Mouse (Mus musculus): ENCODE results near the gene Tiam1.

DNA sequence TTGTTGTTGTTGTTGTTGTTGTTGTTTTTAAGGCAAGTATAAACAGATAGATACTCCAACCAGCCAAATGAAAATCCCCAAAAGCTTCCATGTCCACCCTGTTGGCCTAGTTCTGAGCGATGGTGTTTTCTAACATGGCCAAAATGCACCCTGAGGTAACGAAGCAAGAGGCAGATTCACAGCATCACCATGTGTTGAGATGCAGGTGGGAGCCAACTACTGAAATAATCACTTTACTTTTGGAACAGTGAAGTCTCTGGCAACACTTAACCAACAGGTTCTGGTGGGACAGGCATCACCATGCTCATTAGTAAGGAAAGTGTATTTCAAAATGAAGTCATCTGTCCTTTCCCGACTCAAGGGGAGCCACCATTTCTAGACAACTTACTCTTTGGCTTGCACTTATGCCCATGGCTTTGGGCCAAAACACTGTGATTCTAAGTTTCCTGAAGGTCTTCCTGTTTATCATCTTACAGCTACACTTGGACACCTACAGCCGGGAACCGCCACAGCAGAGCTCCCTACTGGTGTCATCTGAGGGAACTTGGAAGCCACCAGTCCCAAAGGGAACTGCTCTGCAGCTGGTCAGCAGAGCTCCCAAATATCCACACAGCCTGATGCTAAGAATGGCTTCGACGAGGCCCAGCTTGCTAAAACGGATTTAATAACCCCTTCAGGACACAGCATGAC, 230.7 kb downstream of the Tiam1 start:
- TF ChIP-seq POLR2A (IDR thresholded peaks at IDR 0.05; ENCODE audit: borderline replicate concordance, control insufficient read depth, low read depth, low read length) (no peak), CTCF (IDR thresholded peaks at IDR 0.05; ENCODE audit: control insufficient read depth, insufficient read depth, low read length) (no peak)
